Mouse (Mus musculus): Measurements from ENCODE around the gene Sprr2a3.
"Not testable (repeated sequence)": the region's sequence is repeated elsewhere in the genome, so short reads cannot be mapped to it uniquely, and the experiment has no call there.

GRCm38 (mm10) chr3:92250450-92250849 lies 34.8 kb upstream of the Sprr2a3 start:
- not testable (repeated sequence) for TF ChIP-seq CTCF (IDR thresholded peaks at IDR 0.05); POLR2A (IDR thresholded peaks at IDR 0.05; ENCODE audit: insufficient read depth, low read depth, low read length); EP300 (IDR thresholded peaks at IDR 0.05; ENCODE audit: insufficient read depth, low read depth, low read length)
